Mouse (Mus musculus) bone marrow, adult 2 months (tissue): Measurements from ENCODE around the gene Fbxo31.

Experiments used
- CTCF ChIP-seq: fragments of 200-500 bp; IDR thresholded peaks from 2 replicates; pipeline ENCODE4 v1.5.1; 2011; ENCODE audit warnings: low read length, control low read depth; ENCODE audit not compliant: control insufficient read depth, insufficient read depth
- POLR2A ChIP-seq: fragments of 200-500 bp; IDR thresholded peaks from 2 replicates; pipeline ENCODE4 v1.6.1; 2011; ENCODE audit warnings: low read depth, mild to moderate bottlenecking, control low read depth, low read length, borderline replicate concordance; ENCODE audit not compliant: control insufficient read depth

- no peak for TF ChIP-seq POLR2A
- TF ChIP-seq CTCF = no peak
Observed at GRCm38 (mm10) chr8:121570335-121570734, 8.3 kb downstream of the Fbxo31 start.
